Mouse (Mus musculus) 416B (cell line): Measurements from ENCODE around the gene Gstt2.

Experiments used
- DNase-seq: peaks from one replicate; pipeline ENCODE4 v3.0.0; 2011; ENCODE audit warnings: low read depth

The Gstt2 gene

DNA sequence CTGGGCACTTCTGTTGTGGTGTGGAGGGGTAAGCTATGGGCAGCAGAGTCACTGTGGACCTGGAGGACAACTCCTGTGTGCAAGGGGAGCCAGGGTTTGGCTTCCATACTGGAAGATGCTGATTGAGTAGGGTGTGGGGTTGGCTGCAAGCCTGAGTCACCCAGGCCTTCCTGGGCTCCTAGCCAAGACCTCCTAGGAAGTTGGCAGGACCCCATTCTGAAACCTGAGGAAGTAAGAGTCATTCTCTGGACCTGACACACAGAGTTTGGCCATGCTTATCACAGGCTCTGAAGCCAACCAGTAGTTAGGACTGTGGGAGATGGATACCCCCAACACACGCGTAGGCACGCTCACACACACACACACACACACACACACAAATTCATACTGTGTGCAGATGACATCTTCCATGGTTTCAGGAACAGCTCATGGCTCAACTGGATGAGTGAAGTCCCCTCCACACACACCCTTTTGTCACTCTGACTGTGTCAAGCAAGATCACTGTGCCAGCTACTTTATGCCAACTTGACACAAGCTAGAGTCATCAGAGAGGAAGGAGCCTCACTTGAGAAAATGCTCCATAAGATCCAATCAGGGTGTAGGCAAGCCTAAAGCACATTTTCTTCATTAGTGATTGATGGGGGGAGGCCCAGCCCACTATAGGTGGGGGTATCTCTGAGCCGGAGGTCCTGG is 9.4 kb downstream of the Gstt2 start:
- peak; percentile 16 for DNase-seq

GRCm38 (mm10) chr10:75824530-75824929 is 12.7 kb downstream of the Gstt2 start:
- DNase-seq, result no peak

- no peak for DNase-seq
Observed at GRCm38 (mm10) chr10:75823782-75824181, 13.4 kb downstream of the Gstt2 start.

- DNase-seq, result no peak
Observed at GRCm38 (mm10) chr10:75822443-75822842, 14.8 kb downstream of the Gstt2 start, which contains the start of gene Gstt4. TSS of gene Gstt4 (minus strand) at chr10:75822543.

GRCm38 (mm10) chr10:75819882-75820281 is 17.3 kb downstream of the Gstt2 start:
- no peak for DNase-seq

DNA sequence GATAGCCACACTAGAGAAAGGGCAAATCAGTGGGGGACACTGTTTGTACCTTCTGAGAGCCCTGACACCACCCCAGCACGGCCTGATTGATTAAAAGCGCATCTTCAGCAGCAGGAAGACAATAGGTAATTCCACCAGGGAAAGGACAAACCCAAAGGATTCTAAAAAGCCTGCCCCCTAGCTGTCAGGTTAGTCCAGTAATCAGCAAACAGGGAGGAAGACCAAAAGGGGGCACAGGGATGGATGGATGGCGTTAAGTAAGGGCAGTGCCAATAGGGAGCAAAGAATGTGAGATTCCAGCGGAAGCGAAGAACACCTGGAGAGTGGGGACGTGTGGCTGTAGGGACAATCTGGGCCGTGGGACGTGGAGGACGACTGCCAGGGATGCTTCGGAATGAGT is 18.6 kb downstream of the Gstt2 start:
- no peak for DNase-seq

DNA sequence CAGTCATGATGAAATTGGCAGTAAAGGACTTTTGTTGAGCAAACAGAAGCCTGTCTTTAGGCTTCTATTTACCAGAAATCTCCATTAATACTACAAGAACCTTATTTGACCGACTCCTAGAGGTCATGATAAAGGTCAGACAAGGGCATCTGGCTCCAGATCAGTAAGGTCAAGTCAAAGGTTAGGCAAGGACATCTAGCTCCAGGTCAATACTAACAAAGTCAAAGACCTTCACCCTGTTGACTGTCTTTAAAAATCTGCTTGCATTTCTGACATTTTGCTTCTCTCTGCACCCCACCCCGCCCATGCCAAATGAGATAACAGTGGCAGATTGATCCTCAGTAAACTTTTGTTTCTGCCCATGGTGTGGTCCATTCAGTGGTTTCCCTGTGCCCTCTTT is 33.0 kb downstream of the Gstt2 start:
- no peak for DNase-seq

- no peak for DNase-seq
Observed at GRCm38 (mm10) chr10:75798176-75798696, 39.0 kb downstream of the Gstt2 start, which contains the start of gene Gstt1. TSS of gene Gstt1 (minus strand) at chr10:75798584.

DNA sequence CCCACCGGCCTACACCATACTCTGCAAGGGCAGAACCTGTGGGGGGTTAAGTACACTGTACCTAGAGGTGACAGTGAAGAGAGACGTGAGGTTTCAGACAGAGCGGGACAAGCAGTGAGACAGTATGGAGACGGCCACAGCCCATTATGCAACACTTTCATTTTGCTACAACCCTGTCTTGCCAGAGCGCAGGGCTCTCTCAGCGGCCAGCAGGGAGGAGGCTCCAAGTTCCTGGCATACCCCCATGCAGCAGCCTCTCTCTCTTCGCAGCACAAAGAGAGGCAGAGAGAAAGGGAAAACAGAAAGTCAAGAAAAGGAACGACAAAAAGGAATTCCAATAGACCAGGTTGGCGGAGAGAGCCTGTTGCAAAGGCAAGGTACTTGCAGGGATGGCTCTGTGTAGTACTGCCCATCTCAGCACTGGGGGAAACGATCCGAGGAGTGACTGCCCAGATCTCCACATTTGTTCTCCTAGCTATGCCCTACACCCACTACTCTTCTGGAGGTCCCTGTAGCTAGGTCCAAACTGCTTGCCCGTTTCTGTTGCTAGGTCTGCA is 39.5 kb downstream of the Gstt2 start:
- DNase-seq, result no peak

DNA sequence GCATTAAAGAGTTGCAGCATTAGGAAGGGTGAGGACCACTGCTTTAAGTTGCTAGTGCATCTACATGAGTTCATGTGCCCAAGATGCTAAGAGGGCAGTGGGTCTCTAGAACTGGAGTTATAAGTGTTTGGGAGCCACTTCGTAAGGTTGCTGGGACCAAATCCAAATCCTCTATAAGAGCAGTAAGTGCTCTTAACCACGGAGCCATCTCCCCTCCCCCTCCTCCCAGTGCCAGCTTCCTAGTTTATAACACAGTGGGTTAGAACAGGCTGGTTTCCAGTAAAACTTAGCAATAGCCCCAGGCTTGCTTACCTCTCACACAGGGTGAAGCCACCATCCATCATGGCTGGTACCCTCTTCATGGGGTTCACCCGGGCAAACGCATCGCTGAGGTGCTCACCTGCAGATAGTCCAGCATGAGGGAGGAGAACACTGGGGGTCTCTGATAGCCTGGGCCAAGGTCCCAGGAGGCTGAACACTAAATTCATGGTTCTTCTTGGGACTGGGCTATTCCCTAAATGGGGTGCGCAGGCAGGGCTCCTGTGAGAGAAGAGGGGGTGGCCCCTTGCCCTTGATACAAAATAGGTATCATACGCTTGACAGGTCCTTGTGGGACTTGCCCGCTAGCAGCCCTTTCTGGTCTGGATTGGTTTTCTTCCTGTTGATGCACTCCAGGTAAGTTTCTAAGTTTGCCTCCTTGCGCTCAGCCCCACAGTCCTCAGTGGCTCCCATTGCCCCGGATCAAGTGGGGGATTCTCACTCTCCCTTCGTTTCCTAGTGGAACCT is 40.3 kb downstream of the Gstt2 start:
- no peak for DNase-seq

GRCm38 (mm10) chr10:75794880-75795279 is 42.3 kb downstream of the Gstt2 start:
- no peak for DNase-seq

- peak; percentile 25 for DNase-seq
Observed at GRCm38 (mm10) chr10:75790773-75791172, 46.5 kb downstream of the Gstt2 start.

DNA sequence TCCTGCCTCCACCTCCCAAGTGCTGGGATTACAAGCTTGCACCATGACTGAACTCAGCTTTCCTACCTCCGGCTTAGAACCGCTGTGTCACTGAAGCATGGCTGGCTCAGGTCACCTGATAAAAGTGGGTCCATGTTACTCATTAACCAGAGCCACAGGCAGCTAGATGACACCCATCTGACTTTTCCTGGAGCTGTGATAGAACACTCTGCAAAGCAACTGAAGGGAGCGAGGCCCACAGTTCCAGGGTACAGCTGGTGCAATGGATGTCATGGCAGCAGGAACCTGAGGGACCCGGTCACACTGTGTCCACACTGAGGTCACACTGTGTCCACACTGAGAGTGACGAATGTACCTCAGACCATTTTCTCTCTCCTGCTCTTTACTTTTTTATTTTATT is 47.4 kb downstream of the Gstt2 start:
- DNase-seq, result no peak

- no peak for DNase-seq
Observed at GRCm38 (mm10) chr10:75789081-75789735, 48.0 kb downstream of the Gstt2 start.

GRCm38 (mm10) chr10:75788277-75788676 is 48.9 kb downstream of the Gstt2 start:
- DNase-seq, result no peak

- DNase-seq, result no peak
Observed at GRCm38 (mm10) chr10:75785442-75785841, 51.8 kb downstream of the Gstt2 start.
